Mouse (Mus musculus): Measurements from ENCODE around the gene Pparg. TPM values are rescaled to one million over a fixed set of nuclear protein-coding genes. Genes with fewer than 3 reads are reported as not detected.

Gene Pparg
- polyA plus RNA-seq (2012; rRNA removed; ENCODE audit: low replicate concordance) = 99.8 and 199 TPM in 2 replicates

DNA sequence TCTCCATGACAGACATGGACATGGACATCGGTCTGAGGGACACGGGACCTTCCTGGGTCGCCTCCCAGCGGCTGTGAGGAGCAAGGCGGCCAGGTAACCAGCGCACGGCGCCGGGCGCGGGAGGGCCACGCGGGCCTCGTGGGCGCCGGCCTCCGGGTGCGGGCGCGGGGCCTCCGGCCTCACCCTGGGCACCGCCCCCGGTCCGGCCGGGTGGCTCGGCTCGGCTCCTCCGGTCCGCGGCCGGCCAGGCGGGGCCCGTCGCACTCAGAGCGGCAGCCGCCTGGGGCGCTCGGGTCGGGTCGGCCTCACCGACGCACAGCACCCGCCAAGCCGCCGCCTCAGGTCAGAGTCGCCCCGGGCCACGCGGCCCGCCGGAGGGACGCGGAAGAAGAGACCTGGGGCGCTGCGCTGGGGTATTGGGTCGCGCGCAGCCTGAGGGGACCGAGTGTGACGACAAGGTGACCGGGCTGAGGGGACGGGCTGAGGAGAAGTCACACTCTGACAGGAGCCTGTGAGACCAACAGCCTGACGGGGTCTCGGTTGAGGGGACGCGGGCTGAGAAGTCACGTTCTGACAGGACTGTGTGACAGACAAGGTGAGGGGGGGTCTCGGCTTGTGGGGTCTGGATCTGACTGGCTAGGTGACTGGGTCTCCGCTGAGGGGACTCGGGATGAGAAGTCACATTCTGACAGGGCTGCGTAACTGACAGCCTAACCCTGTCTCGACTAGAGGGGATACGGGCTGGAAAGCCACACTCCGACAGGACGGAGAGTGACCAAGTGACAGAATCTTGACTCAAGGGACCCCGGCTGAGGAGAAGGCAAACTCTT, at the start of gene Pparg:
TSS of gene Pparg (plus strand) at position 176 of the 830 bp plus-strand sequence.

Other genes starting within 250 kb of the Pparg start
- 26.3 and 40.1 TPM in 2 replicates for gene Syn2, start 226.0 kb upstream of the Pparg start, polyA plus RNA-seq (2012; rRNA removed; ENCODE audit: low replicate concordance)
- not detected in 2 replicates for gene Gm17482, start 133.6 kb upstream of the Pparg start, polyA plus RNA-seq (2012; rRNA removed; ENCODE audit: low replicate concordance)
- 36.6 and 39.4 TPM in 2 replicates for gene Timp4, start 108.7 kb upstream of the Pparg start, polyA plus RNA-seq (2012; rRNA removed; ENCODE audit: low replicate concordance)
- gene Tsen2, start 183.7 kb downstream of the Pparg start, polyA plus RNA-seq (2012; rRNA removed; ENCODE audit: low replicate concordance) = 4.2 and 4.3 TPM in 2 replicates
- gene Mkrn2os, start 231.6 kb downstream of the Pparg start, polyA plus RNA-seq (2012; rRNA removed; ENCODE audit: low replicate concordance) = 0.07 TPM in 1 of 2 replicates, not detected in the other
- gene Mkrn2, start 241.0 kb downstream of the Pparg start, polyA plus RNA-seq (2012; rRNA removed; ENCODE audit: low replicate concordance) = 120 and 147 TPM in 2 replicates